Mouse (Mus musculus) kidney, embryonic 14.5 days (tissue): ENCODE results near the gene Pmepa1. TPM values are rescaled to one million over a fixed set of nuclear protein-coding genes. Genes with fewer than 3 reads are reported as not detected.

Experiments
- ATAC-seq: fragments of 200-750 bp; cut with Nextera tagmentation; 2 replicates; pipeline ENCODE4 v1.8.0; 2017; ENCODE audit warnings: moderate number of reproducible peaks, mild to moderate bottlenecking, moderate TSS enrichment, moderate library complexity; ENCODE audit not compliant: low FRiP score, low TSS enrichment
- H3K27ac ChIP-seq: fragments of 300-500 bp; sonication (generic); 2 replicates; pipeline ENCODE4 v1.5.1; 2014; ENCODE audit warnings: low read depth, mild to moderate bottlenecking, low read length, moderate library complexity, mixed read lengths
- H3K27me3 ChIP-seq: fragments of 300-500 bp; sonication (generic); 2 replicates; pipeline ENCODE4 v1.6.1; 2014; ENCODE audit warnings: mild to moderate bottlenecking, low read length; ENCODE audit not compliant: control insufficient read depth, insufficient read depth
- H3K36me3 ChIP-seq: fragments of 300-500 bp; sonication (generic); 2 replicates; pipeline ENCODE4 v1.6.1; 2014; ENCODE audit warnings: low read length, mixed read lengths; ENCODE audit not compliant: control insufficient read depth, insufficient read depth
- H3K4me1 ChIP-seq: fragments of 300-500 bp; sonication (generic); 2 replicates; pipeline ENCODE4 v1.6.1; 2014; ENCODE audit warnings: low read length, mixed read lengths; ENCODE audit not compliant: control insufficient read depth, insufficient read depth
- H3K4me2 ChIP-seq: fragments of 300-500 bp; sonication (generic); replicated peaks from 2 replicates; pipeline ENCODE4 v1.6.1; 2014; ENCODE audit warnings: low read depth, mild to moderate bottlenecking, low read length
- H3K4me3 ChIP-seq: fragments of 300-500 bp; sonication (generic); 2 replicates; pipeline ENCODE4 v1.5.1; 2014; ENCODE audit warnings: mild to moderate bottlenecking, low read length
- H3K9ac ChIP-seq: fragments of 300-500 bp; sonication (generic); 2 replicates; pipeline ENCODE4 v1.6.1; 2014; ENCODE audit warnings: low read depth, mild to moderate bottlenecking, low read length, moderate library complexity
- H3K9me3 ChIP-seq: fragments of 300-500 bp; sonication (generic); 2 replicates; pipeline ENCODE4 v1.6.1; 2016; ENCODE audit warnings: low read length; ENCODE audit not compliant: control insufficient read depth
- WGBS: fragments of 180-500 bp; shearing (Covaris S2); extraction: QIAGEN DNeasy Blood & Tissue Kit; methylation state at CpG from one replicate; pipeline ENCODE4 v1.1.7; 2014; 5-methylcytosine and 5-hydroxymethylcytosine counted together
- polyA plus RNA-seq: library from polyadenylated mRNA; unstranded; fragments of >200 nt; fragmentation: Nextera tagmentation; extraction: Ambion mirVana; gene quantifications from 2 replicates; pipeline ENCODE4 v1.2.1, GENCODE M21; 2014

Pmepa1 gene
- polyA plus RNA-seq, 1 experiment from 2014 or later: 4.9 TPM

DNA sequence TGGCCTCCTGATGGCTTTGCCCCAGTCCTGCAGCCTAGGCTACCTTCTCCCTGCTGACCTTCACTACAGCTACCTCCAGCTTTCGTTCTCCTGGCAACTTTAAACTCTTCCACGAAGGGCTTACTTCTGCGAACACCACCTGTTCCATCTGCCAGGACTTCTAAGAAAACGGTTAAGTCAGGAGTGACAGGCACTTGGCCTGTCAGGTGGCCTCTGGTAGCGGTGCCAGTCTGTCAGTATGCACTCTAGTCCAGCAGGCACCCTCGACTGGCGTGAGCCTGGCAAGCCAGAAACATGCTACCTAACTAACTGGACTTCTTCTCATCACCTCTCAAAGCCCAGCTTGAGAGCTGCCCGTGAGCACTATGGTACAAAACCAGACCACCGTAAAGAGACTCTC, 32.7 kb downstream of the Pmepa1 start:
- Histone ChIP-seq H3K27ac (no peak overlapping the region), H3K36me3 (no peaks in the 10 kb centered on the region), H3K4me1 (peaks cover 42% of the 10 kb centered on the region), H3K4me3 (no peak overlapping the region), H3K9ac (no peak overlapping the region), H3K4me2 (no peak overlapping the region), H3K9me3 (no peaks in the 10 kb centered on the region), H3K27me3 (no peaks in the 10 kb centered on the region; the same call in 1 of the 2 replicates)
- WGBS: 76% methylated on average over 9 of the region's 9 CpGs
- no peak for ATAC-seq

DNA sequence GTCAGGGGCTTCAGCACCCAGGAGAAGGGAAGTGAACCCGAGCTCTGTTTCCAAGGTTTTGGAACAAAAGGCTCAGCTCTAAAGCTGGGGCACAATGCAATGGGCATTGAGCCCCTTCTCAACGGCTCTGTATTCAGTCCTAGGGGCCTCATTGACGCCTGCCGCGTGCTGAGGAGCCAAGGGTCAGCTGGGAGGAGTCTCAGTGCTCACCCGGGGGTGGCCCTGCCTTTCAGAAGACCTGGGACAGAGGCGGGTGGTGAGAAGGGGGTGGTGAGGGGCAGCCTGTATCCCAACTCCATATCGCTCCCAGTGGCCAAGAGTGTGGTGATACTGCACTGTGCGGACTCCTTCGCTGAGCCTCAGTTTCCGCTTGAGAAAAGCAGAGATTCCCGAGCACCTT, 33.5 kb downstream of the Pmepa1 start:
- H3K27ac ChIP-seq: no peak overlapping the region
- H3K4me3 ChIP-seq: no peak overlapping the region
- 24% methylated on average over 12 of the region's 12 CpGs for WGBS
- ATAC-seq: no peak
- no peaks in the 10 kb centered on the region for H3K9me3 ChIP-seq
- no peaks in the 10 kb centered on the region for H3K36me3 ChIP-seq
- no peaks in the 10 kb centered on the region; the same call in 1 of the 2 replicates for H3K27me3 ChIP-seq
- H3K9ac ChIP-seq: no peak overlapping the region
- no peak overlapping the region for H3K4me2 ChIP-seq
- peaks cover 42% of the 10 kb centered on the region for H3K4me1 ChIP-seq

- H3K4me3 ChIP-seq: no peak overlapping the region
- no peak overlapping the region for H3K4me2 ChIP-seq
- H3K36me3 ChIP-seq: no peaks in the 10 kb centered on the region
- H3K4me1 ChIP-seq: peaks cover 38% of the 10 kb centered on the region
- 54% methylated on average over 9 of the region's 9 CpGs for WGBS
- no peak overlapping the region for H3K9ac ChIP-seq
- no peaks in the 10 kb centered on the region for H3K9me3 ChIP-seq
- ATAC-seq: no peak
- H3K27ac ChIP-seq: no peak overlapping the region
- H3K27me3 ChIP-seq: no peaks in the 10 kb centered on the region; the same call in 1 of the 2 replicates
Measured at GRCm38 (mm10) chr2:173240738-173241137, 35.6 kb downstream of the Pmepa1 start.

GRCm38 (mm10) chr2:173238522-173238921, 37.8 kb downstream of the Pmepa1 start:
- H3K27ac ChIP-seq: no peak overlapping the region
- 24% methylated on average over 14 of the region's 14 CpGs for WGBS
- no peak for ATAC-seq

DNA sequence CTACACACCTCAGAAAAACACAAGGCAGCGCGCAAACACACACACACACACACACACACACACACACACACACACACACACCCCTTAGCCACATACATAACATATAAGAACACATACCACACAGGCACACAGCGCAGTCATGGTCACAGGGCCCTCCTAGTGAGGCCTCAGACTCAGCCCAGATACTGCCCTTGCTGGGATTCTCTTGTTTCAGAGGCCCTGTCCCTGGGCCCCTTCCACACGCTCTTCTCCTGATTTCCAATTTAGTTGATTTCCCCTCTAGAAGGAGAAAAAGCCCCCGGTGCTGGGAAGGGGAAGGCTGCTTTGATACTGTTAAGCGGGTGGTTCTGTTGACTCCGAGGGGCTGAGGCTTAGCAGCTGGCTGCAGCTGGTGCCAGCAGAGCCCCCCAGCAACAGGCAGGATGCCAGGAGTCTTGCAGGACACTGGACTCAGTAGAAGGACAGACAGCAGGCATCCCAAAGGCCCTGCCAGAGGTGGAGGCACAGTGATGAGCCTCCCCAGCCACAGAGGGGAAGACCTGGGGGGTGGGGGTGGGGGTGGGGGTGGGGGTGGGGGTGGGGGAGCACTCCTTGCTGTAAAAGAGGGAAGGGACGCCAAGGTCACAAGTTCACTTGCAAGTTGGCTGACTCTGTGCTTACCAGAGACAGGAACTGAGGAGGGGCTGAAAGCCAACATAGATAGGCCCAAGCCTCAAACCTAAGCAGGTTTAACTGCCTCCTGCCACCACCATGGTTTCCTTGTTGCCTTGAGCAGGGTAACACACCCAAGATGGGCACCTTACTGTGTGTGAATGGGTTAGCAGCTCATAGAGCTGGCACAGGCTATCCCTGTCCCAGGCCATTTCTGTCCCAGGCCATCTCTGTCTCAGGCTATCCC, 40.6 kb downstream of the Pmepa1 start:
- Histone ChIP-seq H3K27ac (peak overlapping the region; percentile 71; the same call in 1 of the 2 replicates), H3K4me1 (peaks cover 40% of the 10 kb centered on the region), H3K4me3 (no peak overlapping the region), H3K36me3 (peaks cover 20% of the 10 kb centered on the region; the same call in 1 of the 2 replicates), H3K9me3 (no peaks in the 10 kb centered on the region), H3K4me2 (no peak overlapping the region; the same call in 1 of the 2 replicates), H3K27me3 (no peaks in the 10 kb centered on the region), H3K9ac (peak overlapping the region; percentile 23; the same call in 1 of the 2 replicates)
- peak; percentile 37; the same call in 1 of the 2 replicates for ATAC-seq
- 43% methylated on average over 8 of the region's 8 CpGs for WGBS

More at GRCm38 (mm10) chr2:173238522-173238921, 37.8 kb downstream of the Pmepa1 start:
- Histone ChIP-seq H3K36me3 (no peaks in the 10 kb centered on the region), H3K4me1 (peaks cover 45% of the 10 kb centered on the region), H3K4me2 (no peak overlapping the region), H3K27me3 (no peaks in the 10 kb centered on the region; the same call in 1 of the 2 replicates), H3K9me3 (no peaks in the 10 kb centered on the region), H3K9ac (no peak overlapping the region), H3K4me3 (no peak overlapping the region)

- Histone ChIP-seq H3K27ac (no peak overlapping the region), H3K36me3 (peaks cover 28% of the 10 kb centered on the region; the same call in 1 of the 2 replicates)
- 89% methylated on average over 8 of the region's 8 CpGs for WGBS
Measured at GRCm38 (mm10) chr2:173232766-173233099, 43.6 kb downstream of the Pmepa1 start.

GRCm38 (mm10) chr2:173232065-173232765, 44.1 kb downstream of the Pmepa1 start:
- Histone ChIP-seq H3K27ac (no peak overlapping the region), H3K9ac (no peak overlapping the region), H3K4me3 (no peak overlapping the region), H3K9me3 (no peaks in the 10 kb centered on the region), H3K4me2 (no peak overlapping the region), H3K27me3 (no peaks in the 10 kb centered on the region), H3K4me1 (peaks cover 36% of the 10 kb centered on the region), H3K36me3 (peaks cover 28% of the 10 kb centered on the region; the same call in 1 of the 2 replicates)
- no peak for ATAC-seq
- WGBS: 81% methylated on average over 22 of the region's 22 CpGs

More at GRCm38 (mm10) chr2:173232766-173233099, 43.6 kb downstream of the Pmepa1 start:
- no peak overlapping the region for H3K4me3 ChIP-seq
- no peaks in the 10 kb centered on the region for H3K27me3 ChIP-seq
- ATAC-seq: no peak
- no peak overlapping the region for H3K4me2 ChIP-seq
- peaks cover 36% of the 10 kb centered on the region for H3K4me1 ChIP-seq
- H3K9me3 ChIP-seq: no peaks in the 10 kb centered on the region
- no peak overlapping the region for H3K9ac ChIP-seq

- no peak overlapping the region for H3K27ac ChIP-seq
- 8% methylated on average over 10 of the region's 10 CpGs for WGBS
- H3K4me3 ChIP-seq: no peak overlapping the region
- H3K4me1 ChIP-seq: peaks cover 13% of the 10 kb centered on the region
- H3K36me3 ChIP-seq: peaks cover 36% of the 10 kb centered on the region; the same call in 1 of the 2 replicates
- peak overlapping the region; percentile 27; the same call in 1 of the 2 replicates for H3K4me2 ChIP-seq
- no peaks in the 10 kb centered on the region for H3K9me3 ChIP-seq
- ATAC-seq: peak; percentile 89
- H3K9ac ChIP-seq: no peak overlapping the region
- H3K27me3 ChIP-seq: no peaks in the 10 kb centered on the region
Measured at GRCm38 (mm10) chr2:173229578-173230224, 46.6 kb downstream of the Pmepa1 start.
